Mouse (Mus musculus): Measurements from ENCODE around the gene Gdpgp1.
A peak's percentile ranks its signal among the peaks of the same experiment; 100 is the strongest.

The Gdpgp1 gene

GRCm38 (mm10) chr7:80227065-80227464 is 5.6 kb upstream of the Gdpgp1 start:
- DNase-seq (ENCODE audit: low read depth) = no peak

GRCm38 (mm10) chr7:80230196-80230595 is 2.5 kb upstream of the Gdpgp1 start:
- DNase-seq (ENCODE audit: low read depth) = no peak

GRCm38 (mm10) chr7:80231971-80232488 is 635 bp upstream of the Gdpgp1 start:
- no peak for DNase-seq (ENCODE audit: low read depth)

GRCm38 (mm10) chr7:80233799-80234198 is 1.1 kb downstream of the Gdpgp1 start:
- no peak for DNase-seq (ENCODE audit: low read depth)

- no peak for DNase-seq (ENCODE audit: low read depth)
Measured at GRCm38 (mm10) chr7:80238542-80238941, 5.9 kb downstream of the Gdpgp1 start.

- no peak for DNase-seq (ENCODE audit: low read depth)
Measured at GRCm38 (mm10) chr7:80241661-80242060, 9.0 kb downstream of the Gdpgp1 start.

GRCm38 (mm10) chr7:80244851-80245250 is 12.2 kb downstream of the Gdpgp1 start:
- no peak for DNase-seq (ENCODE audit: low read depth)

- peak; percentile 97 for DNase-seq (ENCODE audit: low read depth)
Measured at GRCm38 (mm10) chr7:80246148-80246721, 13.6 kb downstream of the Gdpgp1 start, which contains the start of gene Ttll13. Ttll13 (plus strand) TSS chr7:80246376.

GRCm38 (mm10) chr7:80246859-80247258 is 14.2 kb downstream of the Gdpgp1 start:
- DNase-seq (ENCODE audit: low read depth) = no peak

- DNase-seq (ENCODE audit: low read depth) = no peak
Measured at GRCm38 (mm10) chr7:80252437-80252836, 19.8 kb downstream of the Gdpgp1 start.

- DNase-seq (ENCODE audit: low read depth) = no peak
Measured at GRCm38 (mm10) chr7:80252886-80253285, 20.2 kb downstream of the Gdpgp1 start.

- DNase-seq (ENCODE audit: low read depth) = no peak
Measured at GRCm38 (mm10) chr7:80255981-80256380, 23.3 kb downstream of the Gdpgp1 start.

- no peak for DNase-seq (ENCODE audit: low read depth)
Measured at GRCm38 (mm10) chr7:80257706-80258105, 25.0 kb downstream of the Gdpgp1 start.

- DNase-seq (ENCODE audit: low read depth) = peak; percentile 71
Measured at GRCm38 (mm10) chr7:80260625-80261371, 28.1 kb downstream of the Gdpgp1 start, which contains the start of gene Ngrn. Ngrn (plus strand) TSS chr7:80261215.

- no peak for DNase-seq (ENCODE audit: low read depth)
Measured at GRCm38 (mm10) chr7:80261372-80261990, 28.8 kb downstream of the Gdpgp1 start.

GRCm38 (mm10) chr7:80264606-80265005 is 31.9 kb downstream of the Gdpgp1 start:
- no peak for DNase-seq (ENCODE audit: low read depth)

GRCm38 (mm10) chr7:80267764-80268163 is 35.1 kb downstream of the Gdpgp1 start:
- no peak for DNase-seq (ENCODE audit: low read depth)

GRCm38 (mm10) chr7:80268897-80269750 is 36.5 kb downstream of the Gdpgp1 start, which contains the start of gene Vps33b:
Vps33b (plus strand) TSS chr7:80269649.
- peak; percentile 96 for DNase-seq (ENCODE audit: low read depth)

GRCm38 (mm10) chr7:80269751-80270255 is 37.1 kb downstream of the Gdpgp1 start:
- DNase-seq (ENCODE audit: low read depth) = no peak

GRCm38 (mm10) chr7:80273456-80273855 is 40.8 kb downstream of the Gdpgp1 start:
- DNase-seq (ENCODE audit: low read depth) = no peak

- no peak for DNase-seq (ENCODE audit: low read depth)
Measured at GRCm38 (mm10) chr7:80276374-80276773, 43.7 kb downstream of the Gdpgp1 start.

- DNase-seq (ENCODE audit: low read depth) = no peak
Measured at GRCm38 (mm10) chr7:80280032-80280431, 47.4 kb downstream of the Gdpgp1 start.

All from c-Kit-positive CD71-negative TER-119-negative erythroid progenitor cells, embryonic 14.5 days (primary cell).